Mouse (Mus musculus) hindbrain, embryonic 16.5 days (tissue): ENCODE data around the gene Alyref. TPM values are rescaled to one million over a fixed set of nuclear protein-coding genes. Genes with fewer than 3 reads are reported as not detected.

Experiments used
- ATAC-seq: fragments of 200-750 bp; cut with Nextera tagmentation; 2 replicates; pipeline ENCODE4 v1.8.0; 2017; ENCODE audit warnings: moderate TSS enrichment, moderate library complexity
- H3K27ac ChIP-seq: fragments of 300-500 bp; sonication (generic); 2 replicates; pipeline ENCODE4 v1.5.1; 2014; ENCODE audit warnings: low read depth, mild to moderate bottlenecking, control low read depth, low read length, moderate library complexity
- H3K27me3 ChIP-seq: fragments of 300-500 bp; sonication (generic); replicated peaks from 2 replicates; pipeline ENCODE4 v1.6.1; 2014; ENCODE audit warnings: low read length; ENCODE audit not compliant: control insufficient read depth, insufficient read depth
- H3K36me3 ChIP-seq: fragments of 300-500 bp; sonication (generic); 2 replicates; pipeline ENCODE4 v1.6.1; 2014; ENCODE audit warnings: mild to moderate bottlenecking, low read length, moderate library complexity, mixed read lengths; ENCODE audit not compliant: control insufficient read depth, insufficient read depth
- H3K4me1 ChIP-seq: fragments of 300-500 bp; sonication (generic); 2 replicates; pipeline ENCODE4 v1.6.1; 2014; ENCODE audit warnings: low read depth, low read length; ENCODE audit not compliant: control insufficient read depth, insufficient read depth
- H3K4me2 ChIP-seq: fragments of 300-500 bp; sonication (generic); 2 replicates; pipeline ENCODE4 v1.6.1; 2014; ENCODE audit warnings: mild to moderate bottlenecking, low read length, control low read depth, moderate library complexity
- H3K4me3 ChIP-seq: fragments of 300-500 bp; sonication (generic); 2 replicates; pipeline ENCODE4 v1.5.1; 2014; ENCODE audit warnings: mild to moderate bottlenecking, low read length, control low read depth, moderate library complexity
- H3K9ac ChIP-seq: fragments of 300-500 bp; sonication (generic); 2 replicates; pipeline ENCODE4 v1.6.1; 2014; ENCODE audit warnings: low read depth, mild to moderate bottlenecking, control low read depth, low read length, moderate library complexity
- H3K9me3 ChIP-seq: fragments of 300-500 bp; sonication (generic); 2 replicates; pipeline ENCODE4 v1.6.1; 2014; ENCODE audit warnings: mild to moderate bottlenecking, low read length, moderate library complexity; ENCODE audit not compliant: control insufficient read depth
- WGBS: fragments of 180-500 bp; shearing (Covaris S2); extraction: QIAGEN DNeasy Blood & Tissue Kit; methylation state at CpG from one replicate; pipeline ENCODE4 v1.1.7; 2014; 5-methylcytosine and 5-hydroxymethylcytosine counted together
- microRNA-seq: library from miRNA; unstranded; fragments of <30 nt; microRNA quantifications from one replicate; pipeline ENCODE4, GENCODE M21; 2017
- polyA plus RNA-seq: library from polyadenylated mRNA; unstranded; fragments of >200 nt; fragmentation: Nextera tagmentation; extraction: Ambion mirVana; gene quantifications from 2 replicates; pipeline ENCODE4 v1.2.1, GENCODE M21; 2015

Alyref gene
- polyA plus RNA-seq, 1 experiment from 2014 or later = 55.8 TPM

DNA sequence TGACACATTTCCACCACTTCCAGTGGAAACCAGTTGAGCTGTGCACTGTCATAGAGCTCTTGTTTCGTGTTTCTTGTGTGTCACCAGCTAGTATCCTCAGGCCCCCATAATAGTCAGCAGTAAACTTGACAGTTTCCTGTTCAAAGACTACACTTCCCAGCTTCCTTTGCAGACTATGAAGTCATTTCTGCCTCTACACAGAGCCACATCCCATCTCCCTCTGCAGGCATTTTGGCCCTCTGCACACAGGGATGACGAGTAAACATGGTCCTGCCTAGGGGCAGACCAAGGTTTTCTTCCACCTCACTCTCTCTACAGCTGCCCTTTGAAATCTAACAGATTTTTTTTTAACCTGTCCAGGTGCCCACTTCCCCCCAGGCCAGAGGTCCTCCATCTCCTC lies 50.7 kb downstream of the Alyref start:
- H3K9me3 ChIP-seq = no peaks in the 10 kb centered on the region
- H3K4me1 ChIP-seq = peaks cover 20% of the 10 kb centered on the region
- H3K9ac ChIP-seq = no peak overlapping the region
- no peaks in the 10 kb centered on the region for H3K27me3 ChIP-seq
- no peak overlapping the region for H3K27ac ChIP-seq
- H3K36me3 ChIP-seq = peaks cover 10% of the 10 kb centered on the region
- H3K4me2 ChIP-seq = no peak overlapping the region
- ATAC-seq = no peak
- no peak overlapping the region for H3K4me3 ChIP-seq
- WGBS = 60% methylated on average over 2 of the region's 2 CpGs

DNA sequence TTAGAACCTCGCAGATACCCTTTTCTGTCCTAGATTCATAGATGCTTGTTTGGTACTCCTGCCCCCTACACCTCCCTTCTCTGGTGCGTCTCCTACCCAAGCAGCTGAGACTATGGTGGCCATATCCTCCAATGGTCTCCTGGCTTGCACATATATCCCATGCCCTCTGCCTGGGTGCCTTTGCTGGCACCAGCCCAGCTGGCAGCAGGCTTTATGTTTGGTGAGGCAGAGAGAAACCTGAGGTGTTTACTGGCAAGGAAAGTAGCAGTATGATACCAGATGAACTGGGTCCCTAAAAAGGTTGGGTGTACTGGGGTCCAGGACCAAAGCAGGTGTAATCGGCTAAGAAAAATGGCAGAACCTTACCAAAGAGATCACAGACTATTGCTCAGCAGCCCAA lies 52.2 kb downstream of the Alyref start:
- Histone ChIP-seq H3K4me3 (no peak overlapping the region), H3K36me3 (peaks cover 11% of the 10 kb centered on the region), H3K4me2 (no peak overlapping the region), H3K27ac (no peak overlapping the region), H3K27me3 (no peaks in the 10 kb centered on the region), H3K9ac (no peak overlapping the region), H3K9me3 (no peaks in the 10 kb centered on the region), H3K4me1 (peaks cover 20% of the 10 kb centered on the region)
- WGBS = 93% methylated on average over 3 of the region's 3 CpGs
- ATAC-seq = no peak

DNA sequence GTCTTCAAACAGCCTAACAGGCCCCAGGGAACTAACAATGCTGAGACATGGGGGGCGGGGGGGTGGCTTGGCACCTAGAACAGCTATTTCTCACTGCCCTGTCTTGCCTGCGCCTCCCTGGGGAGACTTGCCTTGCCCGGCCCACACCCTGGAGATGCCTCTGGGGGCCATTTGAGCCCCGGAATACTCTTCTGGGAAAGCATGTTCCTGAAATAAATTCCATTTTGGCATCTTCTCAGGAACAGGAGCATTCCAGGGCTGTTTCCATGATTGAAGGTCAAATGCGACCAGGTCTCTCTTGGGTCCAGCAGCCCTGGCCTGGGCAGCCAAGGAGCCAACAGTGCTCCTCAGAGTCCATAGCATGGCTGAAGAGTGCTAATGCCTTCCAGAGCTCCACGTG lies 55.8 kb downstream of the Alyref start:
- Histone ChIP-seq H3K4me3 (no peak overlapping the region), H3K27me3 (no peaks in the 10 kb centered on the region), H3K9ac (no peak overlapping the region), H3K4me2 (no peak overlapping the region), H3K27ac (no peak overlapping the region), H3K36me3 (peaks cover 11% of the 10 kb centered on the region), H3K4me1 (peaks cover 21% of the 10 kb centered on the region), H3K9me3 (no peaks in the 10 kb centered on the region)
- no peak for ATAC-seq
- 88% methylated on average over 6 of the region's 6 CpGs for WGBS

Small RNA genes lying within 50 kb of the gene (microRNA-seq; reads per million reads assigned to microRNA genes)
- gene Mir6936 = 1.0 reads per million

Other genes starting within 250 kb of the Alyref start
- 4,199 and 4,222 TPM in 2 replicates for gene Actg1, start 249.8 kb downstream of the Alyref start, polyA plus RNA-seq
- gene Fscn2, start 236.8 kb downstream of the Alyref start, polyA plus RNA-seq = 0.66 and 1.6 TPM in 2 replicates
- 103 and 109 TPM in 2 replicates for gene Faap100, start 219.6 kb downstream of the Alyref start, polyA plus RNA-seq
- 28.7 and 33.2 TPM in 2 replicates for gene Nploc4, start 160.7 kb downstream of the Alyref start, polyA plus RNA-seq
- not detected in 2 replicates for gene Tspan10, start 155.7 kb downstream of the Alyref start, polyA plus RNA-seq
- 0.30 TPM in 1 of 2 replicates, not detected in the other for gene Pde6g, start 144.9 kb downstream of the Alyref start, polyA plus RNA-seq
- 10.8 and 15.8 TPM in 2 replicates for gene Oxld1, start 140.3 kb downstream of the Alyref start, polyA plus RNA-seq
- gene Ccdc137, start 140.2 kb downstream of the Alyref start, polyA plus RNA-seq = 23.5 and 25.9 TPM in 2 replicates
- gene Arl16, start 130.8 kb downstream of the Alyref start, polyA plus RNA-seq = 60.5 and 68.1 TPM in 2 replicates
- gene Mrpl12, start 113.8 kb downstream of the Alyref start, polyA plus RNA-seq = 135 and 137 TPM in 2 replicates
- gene Slc25a10, start 106.5 kb downstream of the Alyref start, polyA plus RNA-seq = 31.2 and 31.5 TPM in 2 replicates
- 0.92 and 1.0 TPM in 2 replicates for gene Gcgr, start 67.7 kb downstream of the Alyref start, polyA plus RNA-seq
- gene Mcrip1, start 48.6 kb downstream of the Alyref start, polyA plus RNA-seq = 243 and 245 TPM in 2 replicates
- 0.64 TPM in 1 of 2 replicates, not detected in the other for gene Ppp1r27, start 47.2 kb downstream of the Alyref start, polyA plus RNA-seq
- gene P4hb, start 25.1 kb downstream of the Alyref start, polyA plus RNA-seq = 252 and 298 TPM in 2 replicates
- 501 and 544 TPM in 2 replicates for gene Arhgdia, start 16.7 kb downstream of the Alyref start, polyA plus RNA-seq
- 194 and 203 TPM in 2 replicates for gene Anapc11, start 56 bp upstream of the Alyref start, polyA plus RNA-seq
- gene Npb, start 10.1 kb upstream of the Alyref start, polyA plus RNA-seq = 0.99 and 1.00 TPM in 2 replicates
- gene Pcyt2, start 19.6 kb upstream of the Alyref start, polyA plus RNA-seq = 236 and 242 TPM in 2 replicates
- 39.4 and 41.3 TPM in 2 replicates for gene Sirt7, start 26.9 kb upstream of the Alyref start, polyA plus RNA-seq
- gene Mafg, start 35.2 kb upstream of the Alyref start, polyA plus RNA-seq = 25.4 and 34.6 TPM in 2 replicates
- gene Pycr1, start 45.4 kb upstream of the Alyref start, polyA plus RNA-seq = 18.0 and 20.0 TPM in 2 replicates
- gene Myadml2, start 49.8 kb upstream of the Alyref start, polyA plus RNA-seq = 1.1 and 2.4 TPM in 2 replicates
- gene Notum, start 62.8 kb upstream of the Alyref start, polyA plus RNA-seq = 3.1 and 3.8 TPM in 2 replicates
- gene Aspscr1, start 74.6 kb upstream of the Alyref start, polyA plus RNA-seq = 146 and 151 TPM in 2 replicates
- 106 and 107 TPM in 2 replicates for gene Cenpx, start 115.4 kb upstream of the Alyref start, polyA plus RNA-seq
- gene Lrrc45, start 115.6 kb upstream of the Alyref start, polyA plus RNA-seq = 73.4 and 77.8 TPM in 2 replicates
- gene Rac3, start 123.1 kb upstream of the Alyref start, polyA plus RNA-seq = 624 and 705 TPM in 2 replicates
- 11.1 and 12.7 TPM in 2 replicates for gene Dcxr, start 128.9 kb upstream of the Alyref start, polyA plus RNA-seq
- 1.3 and 2.0 TPM in 2 replicates for gene Cbr2, start 133.7 kb upstream of the Alyref start, polyA plus RNA-seq
- gene Hmga1b, start 164.4 kb upstream of the Alyref start, polyA plus RNA-seq = 2.0 and 2.9 TPM in 2 replicates
- 134 and 139 TPM in 2 replicates for gene Rfng, start 185.8 kb upstream of the Alyref start, polyA plus RNA-seq
- gene Gps1, start 185.9 kb upstream of the Alyref start, polyA plus RNA-seq = 272 and 305 TPM in 2 replicates
- 46.9 and 48.5 TPM in 2 replicates for gene Dus1l, start 198.0 kb upstream of the Alyref start, polyA plus RNA-seq
- gene Fasn, start 226.2 kb upstream of the Alyref start, polyA plus RNA-seq = 82.9 and 92.6 TPM in 2 replicates